8 mouse cellular contexts compared by ENCODE assay signal in genomic region chr19:38253796-38254195, GRCm38 (mm10). TPM values are rescaled to one million over a fixed set of nuclear protein-coding genes. Genes with fewer than 3 reads are reported as not detected.
DNase-seq lines count a peak whose midpoint lies in the region; ATAC-seq and TF ChIP-seq lines count a peak whose summit lies in the region.

No protein-coding gene starts in this region.

- no peaks in the 10 kb centered on the region for H3K27me3 ChIP-seq in forebrain, embryonic 14.5 days (replicated peaks; ENCODE audit: control insufficient read depth, insufficient read depth, low read length)
- H3K27me3 ChIP-seq in forebrain, embryonic 10.5 days (ENCODE audit: poor library complexity, severe bottlenecking): no peaks in the 10 kb centered on the region
- H3K27me3 ChIP-seq in midbrain, postnatal 0 days (ENCODE audit: insufficient read depth, low read length): no peaks in the 10 kb centered on the region
- no peaks in the 10 kb centered on the region for H3K27me3 ChIP-seq in midbrain, embryonic 16.5 days (ENCODE audit: control insufficient read depth, insufficient read depth, low read depth, low read length)
- H3K27me3 ChIP-seq in neural tube, embryonic 15.5 days (replicated peaks): no peaks in the 10 kb centered on the region

- H3K36me3 ChIP-seq in forebrain, embryonic 14.5 days (ENCODE audit: control insufficient read depth, insufficient read depth, low read length): no peaks in the 10 kb centered on the region
- H3K36me3 ChIP-seq in forebrain, embryonic 10.5 days (replicated peaks): no peaks in the 10 kb centered on the region
- no peaks in the 10 kb centered on the region for H3K36me3 ChIP-seq in midbrain, postnatal 0 days (ENCODE audit: insufficient read depth, low read length)
- H3K36me3 ChIP-seq in midbrain, embryonic 16.5 days (ENCODE audit: control insufficient read depth, insufficient read depth, low read length): no peaks in the 10 kb centered on the region
- no peaks in the 10 kb centered on the region for H3K36me3 ChIP-seq in neural tube, embryonic 15.5 days

- H3K9me3 ChIP-seq in forebrain, embryonic 14.5 days (replicated peaks; ENCODE audit: control insufficient read depth, low read length): no peaks in the 10 kb centered on the region
- H3K9me3 ChIP-seq in forebrain, embryonic 10.5 days: no peaks in the 10 kb centered on the region
- no peaks in the 10 kb centered on the region for H3K9me3 ChIP-seq in midbrain, postnatal 0 days (ENCODE audit: low read length)
- H3K9me3 ChIP-seq in midbrain, embryonic 16.5 days (replicated peaks; ENCODE audit: control insufficient read depth, low read length, poor library complexity, severe bottlenecking): no peaks in the 10 kb centered on the region
- no peaks in the 10 kb centered on the region for H3K9me3 ChIP-seq in neural tube, embryonic 15.5 days (replicated peaks)

- H3K27ac ChIP-seq in forebrain, embryonic 14.5 days (ENCODE audit: low read depth, low read length): no peak overlapping the region
- no peak overlapping the region for H3K27ac ChIP-seq in forebrain, embryonic 10.5 days
- no peak overlapping the region for H3K27ac ChIP-seq in midbrain, postnatal 0 days (ENCODE audit: low read depth, low read length)
- no peak overlapping the region for H3K27ac ChIP-seq in midbrain, embryonic 16.5 days (ENCODE audit: low read length)
- H3K27ac ChIP-seq in neural tube, embryonic 15.5 days (replicated peaks): no peak overlapping the region

- H3K4me2 ChIP-seq in forebrain, embryonic 14.5 days (ENCODE audit: low read length): no peak overlapping the region
- no peak overlapping the region for H3K4me2 ChIP-seq in midbrain, postnatal 0 days (ENCODE audit: low read depth, low read length, poor library complexity, severe bottlenecking)
- H3K4me2 ChIP-seq in midbrain, embryonic 16.5 days (ENCODE audit: low read length): no peak overlapping the region
- H3K4me2 ChIP-seq in neural tube, embryonic 15.5 days: no peak overlapping the region

- no peak overlapping the region for H3K4me3 ChIP-seq in forebrain, embryonic 14.5 days (ENCODE audit: low read depth, low read length)
- H3K4me3 ChIP-seq in forebrain, embryonic 10.5 days: no peak overlapping the region
- H3K4me3 ChIP-seq in midbrain, postnatal 0 days (ENCODE audit: low read depth, low read length): no peak overlapping the region
- no peak overlapping the region for H3K4me3 ChIP-seq in midbrain, embryonic 16.5 days (ENCODE audit: low read depth, low read length)
- H3K4me3 ChIP-seq in neural tube, embryonic 15.5 days (replicated peaks): no peak overlapping the region

- no peaks in the 10 kb centered on the region for H3K4me1 ChIP-seq in forebrain, embryonic 14.5 days (ENCODE audit: control insufficient read depth, insufficient read depth, low read length)
- H3K4me1 ChIP-seq in forebrain, embryonic 10.5 days: peaks cover 13% of the 10 kb centered on the region
- H3K4me1 ChIP-seq in midbrain, postnatal 0 days (ENCODE audit: insufficient read depth, low read length): peaks cover 4% of the 10 kb centered on the region; the same call in 1 of the 2 replicates
- peaks cover 3% of the 10 kb centered on the region; the same call in 1 of the 2 replicates for H3K4me1 ChIP-seq in midbrain, embryonic 16.5 days (ENCODE audit: control insufficient read depth, insufficient read depth, low read length)
- H3K4me1 ChIP-seq in neural tube, embryonic 15.5 days: peaks cover 2% of the 10 kb centered on the region; the same call in 1 of the 2 replicates

- DNase-seq in forebrain, embryonic 14.5 days (ENCODE audit: low spot score): peak; percentile 57
- no peak for DNase-seq in forebrain, embryonic 10.5 days (ENCODE audit: extremely low spot score, low spot score)
- peak; percentile 58 for DNase-seq in midbrain, postnatal 0 days (ENCODE audit: low spot score)
- DNase-seq in brain, embryonic 14.5 days (ENCODE audit: low read depth): peak; percentile 70
- peak; percentile 3 for DNase-seq in fibroblast of lung, adult 2 months (ENCODE audit: low read depth)
- DNase-seq in lung, postnatal 36 days: peak; percentile 39

- peak; percentile 73 for TF ChIP-seq CTCF in midbrain, postnatal 0 days (IDR thresholded peaks at IDR 0.05)
- peak; percentile 52; the same call in 1 of the 2 replicates for TF ChIP-seq CTCF in brain, embryonic 14.5 days (IDR thresholded peaks at IDR 0.05; ENCODE audit: borderline replicate concordance, extremely low read depth, insufficient read depth, insufficient read length)

- no peak for ATAC-seq in forebrain, embryonic 14.5 days
- ATAC-seq in midbrain, postnatal 0 days (ENCODE audit: low FRiP score): no peak
- ATAC-seq in midbrain, embryonic 16.5 days: no peak
- ATAC-seq in neural tube, embryonic 15.5 days (ENCODE audit: low FRiP score): no peak

- TF ChIP-seq POLR2A in brain, embryonic 14.5 days (IDR thresholded peaks at IDR 0.05; ENCODE audit: borderline replicate concordance, extremely low read depth, insufficient read depth, insufficient read length, poor library complexity, severe bottlenecking): no peak

- 61% methylated on average over 6 of the region's 6 CpGs for WGBS in forebrain, embryonic 14.5 days
- WGBS in forebrain, embryonic 10.5 days: 61% methylated on average over 6 of the region's 6 CpGs
- 58% methylated on average over 6 of the region's 6 CpGs for WGBS in midbrain, postnatal 0 days
- WGBS in midbrain, embryonic 16.5 days: 61% methylated on average over 6 of the region's 6 CpGs
- 66% methylated on average over 6 of the region's 6 CpGs for WGBS in neural tube, embryonic 15.5 days

- H3K9ac ChIP-seq in forebrain, embryonic 14.5 days (ENCODE audit: low read length): no peak overlapping the region
- H3K9ac ChIP-seq in midbrain, postnatal 0 days (replicated peaks; ENCODE audit: low read length, poor library complexity, severe bottlenecking): no peak overlapping the region
- no peak overlapping the region for H3K9ac ChIP-seq in midbrain, embryonic 16.5 days (ENCODE audit: low read depth, low read length)
- no peak overlapping the region for H3K9ac ChIP-seq in neural tube, embryonic 15.5 days (replicated peaks)

RNA-seq across cellular contexts. Expression of gene Lgi1, which starts 10.5 kb away (rescaled TPM):
- 8.8 and 13.3 TPM in 2 replicates for polyA plus RNA-seq in forebrain, embryonic 14.5 days (2014; fragmentation: Nextera tagmentation; extraction: Ambion mirVana)
- polyA plus RNA-seq in forebrain, embryonic 10.5 days (2016; fragmentation: Nextera tagmentation; extraction: Ambion mirVana): 0.25 and 0.63 TPM in 2 replicates
- 27.0 and 32.8 TPM in 2 replicates for total RNA-seq in midbrain, postnatal 0 days (2014; rRNA removed)
- polyA plus RNA-seq in midbrain, postnatal 0 days (2015; fragmentation: Nextera tagmentation; extraction: Ambion mirVana): 22.5 and 28.3 TPM in 2 replicates
- polyA plus RNA-seq in midbrain, embryonic 16.5 days (2015; fragmentation: Nextera tagmentation; extraction: Ambion mirVana): 24.4 and 28.6 TPM in 2 replicates
- 9.0 and 11.4 TPM in 2 replicates for polyA plus RNA-seq in brain, embryonic 14.5 days (2012; rRNA removed)
- 19.5 and 24.7 TPM in 2 replicates for polyA plus RNA-seq in neural tube, embryonic 15.5 days (2015; fragmentation: Nextera tagmentation; extraction: Ambion mirVana)

RNA-seq across cellular contexts. Expression of gene Fra10ac1, which starts 29.8 kb away (rescaled TPM):
- polyA plus RNA-seq in forebrain, embryonic 14.5 days (2014; fragmentation: Nextera tagmentation; extraction: Ambion mirVana): 38.9 and 44.5 TPM in 2 replicates
- 45.8 and 47.6 TPM in 2 replicates for polyA plus RNA-seq in forebrain, embryonic 10.5 days (2016; fragmentation: Nextera tagmentation; extraction: Ambion mirVana)
- total RNA-seq in midbrain, postnatal 0 days (2014; rRNA removed): 4.9 and 10.1 TPM in 2 replicates
- 25.5 and 31.4 TPM in 2 replicates for polyA plus RNA-seq in midbrain, postnatal 0 days (2015; fragmentation: Nextera tagmentation; extraction: Ambion mirVana)
- polyA plus RNA-seq in midbrain, embryonic 16.5 days (2015; fragmentation: Nextera tagmentation; extraction: Ambion mirVana): 41.3 and 50.7 TPM in 2 replicates
- 24.4 and 25.6 TPM in 2 replicates for polyA plus RNA-seq in brain, embryonic 14.5 days (2012; rRNA removed)
- polyA plus RNA-seq in neural tube, embryonic 15.5 days (2015; fragmentation: Nextera tagmentation; extraction: Ambion mirVana): 38.6 and 39.2 TPM in 2 replicates
